20 mouse cellular contexts compared by ENCODE assay signal in the genomic region with DNA sequence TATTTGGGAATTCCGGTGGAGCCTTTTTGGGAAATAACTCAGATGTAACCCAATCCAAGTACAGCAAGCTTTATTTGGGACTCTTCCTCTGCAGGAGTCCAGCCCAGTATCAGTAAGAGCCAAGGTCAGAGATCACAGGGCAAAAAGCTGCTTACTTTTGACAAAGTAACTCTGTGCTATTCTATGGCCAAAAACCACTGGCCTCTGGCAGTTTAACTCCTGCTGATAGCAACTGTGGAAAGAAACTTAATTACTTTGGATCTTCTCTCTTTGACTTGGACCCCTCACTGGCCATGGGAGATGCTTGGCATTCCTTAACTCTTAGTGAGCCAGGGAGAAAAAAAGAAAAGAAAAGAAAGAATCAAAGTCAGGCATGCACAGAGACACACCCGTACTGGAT. TPM values are rescaled to one million over a fixed set of nuclear protein-coding genes. Genes with fewer than 3 reads are reported as not detected.
DNase-seq lines count a peak whose midpoint lies in the region; ATAC-seq and TF ChIP-seq lines count a peak whose summit lies in the region.
"Had no signal": no experiment of that assay in that cellular context is flagged by ENCODE, and none has a peak within 500 bp of the region (broad histone marks: within the 10 kb centered on the region; RNA-seq: fewer than 3 reads in every experiment).

No protein-coding gene starts in this region.

- no peak for TF ChIP-seq POLR2A in liver, adult 2 months (IDR thresholded peaks at IDR 0.05; ENCODE audit: extremely low read depth, insufficient read depth, low read length)
- TF ChIP-seq POLR2A in embryonic fibroblast, embryonic 13.5 days (IDR thresholded peaks at IDR 0.05; ENCODE audit: low read depth, low read length), result no peak

- no peak for TF ChIP-seq EP300 in liver, postnatal 0 days (IDR thresholded peaks at IDR 0.05; ENCODE audit: low read depth)

- H3K4me2 ChIP-seq in liver, postnatal 0 days (ENCODE audit: low read depth, low read length), result no peak overlapping the region
- H3K4me2 ChIP-seq: embryonic facial prominence, embryonic 15.5 days; heart, embryonic 15.5 days; limb, embryonic 12.5 days; liver, embryonic 13.5 days; midbrain, embryonic 15.5 days; stomach, embryonic 15.5 days had no signal

- H3K4me3 ChIP-seq in liver, adult 2 months (ENCODE audit: insufficient read depth, low read depth, low read length), result no peak overlapping the region
- H3K4me3 ChIP-seq in liver, postnatal 0 days (ENCODE audit: low read depth, low read length), result no peak overlapping the region
- H3K4me3 ChIP-seq in embryonic fibroblast, embryonic 13.5 days (ENCODE audit: insufficient read depth, low read length), result no peak overlapping the region
- H3K4me3 ChIP-seq: embryonic facial prominence, embryonic 15.5 days; heart, embryonic 15.5 days; hindbrain, embryonic 10.5 days; limb, embryonic 12.5 days; liver, embryonic 13.5 days; midbrain, embryonic 15.5 days; stomach, embryonic 15.5 days had no signal

- 14% methylated on average over 2 of the region's 2 CpGs for WGBS in liver, adult 2 months
- WGBS in liver, postnatal 0 days (ENCODE audit: insufficient replicate concordance), result 65% methylated on average over 2 of the region's 2 CpGs

- peak overlapping the region; percentile 81 for H3K27ac ChIP-seq in liver, adult 2 months (replicated peaks; ENCODE audit: insufficient read depth, low read depth, low read length)
- H3K27ac ChIP-seq in liver, postnatal 0 days (ENCODE audit: low read depth), result no peak overlapping the region
- peak overlapping the region; percentile 36; the same call in 1 of the 2 replicates for H3K27ac ChIP-seq in embryonic fibroblast, embryonic 13.5 days (ENCODE audit: insufficient read depth, low read length)
- H3K27ac ChIP-seq: embryonic facial prominence, embryonic 15.5 days; heart, embryonic 15.5 days; hindbrain, embryonic 10.5 days; hindbrain, postnatal 0 days; limb, embryonic 12.5 days; liver, embryonic 13.5 days; macrophage; midbrain, embryonic 15.5 days; stomach, embryonic 15.5 days had no signal

- no peak overlapping the region for H3K9ac ChIP-seq in liver, adult 2 months (ENCODE audit: low read depth, low read length)
- no peak overlapping the region for H3K9ac ChIP-seq in liver, postnatal 0 days (replicated peaks)
- H3K9ac ChIP-seq: embryonic facial prominence, embryonic 15.5 days; heart, embryonic 15.5 days; limb, embryonic 12.5 days; liver, embryonic 13.5 days; midbrain, embryonic 15.5 days; stomach, embryonic 15.5 days had no signal

- peaks cover 4% of the 10 kb centered on the region; the same call in 1 of the 2 replicates for H3K36me3 ChIP-seq in liver, adult 2 months (ENCODE audit: control insufficient read depth, insufficient read depth, low read length)
- peaks cover under 1% of the 10 kb centered on the region; the same call in 1 of the 2 replicates for H3K36me3 ChIP-seq in liver, postnatal 0 days (replicated peaks; ENCODE audit: insufficient read depth, low read length)

- H3K79me2 ChIP-seq in liver, adult 2 months (ENCODE audit: control insufficient read depth, insufficient read depth, low read length), result no peaks in the 10 kb centered on the region

- ATAC-seq in liver, postnatal 0 days, result no peak
- ATAC-seq in megakaryocyte-erythroid progenitor cell, adult 5-6 weeks (replicated peaks; ENCODE audit: low FRiP score, low TSS enrichment, poor library complexity, severe bottlenecking), result no peak
- ATAC-seq: hindbrain, postnatal 0 days; intestine, postnatal 0 days; midbrain, embryonic 15.5 days had no signal

- peak; percentile 95 for DNase-seq in heart, adult 11 months
- DNase-seq in heart, postnatal 4 days, result no peak
- DNase-seq in liver, adult 2 months (ENCODE audit: extremely low read depth, low read depth, low spot score), result peak; percentile 97
- no peak for DNase-seq in liver, postnatal 0 days
- peak; percentile 93 for DNase-seq in Muller cell, postnatal 12 days (ENCODE audit: inconsistent ontology term)
- no peak for DNase-seq in frontal cortex, adult 2 months (ENCODE audit: extremely low spot score in 1 of 2, low spot score in 1 of 2)
- DNase-seq: cerebellum, adult 9-11 months; liver, embryonic 13.5 days; right cerebral cortex, postnatal 14 days had no signal

- H3K27me3 ChIP-seq in liver, adult 2 months (ENCODE audit: control insufficient read depth, insufficient read depth, low read length), result no peaks in the 10 kb centered on the region
- no peaks in the 10 kb centered on the region for H3K27me3 ChIP-seq in liver, postnatal 0 days (ENCODE audit: insufficient read depth, low read length)
- H3K27me3 ChIP-seq: embryonic facial prominence, embryonic 15.5 days; heart, embryonic 15.5 days; limb, embryonic 12.5 days; liver, embryonic 13.5 days; midbrain, embryonic 15.5 days; stomach, embryonic 15.5 days had no signal

- no peak for TF ChIP-seq CTCF in liver, adult 2 months (IDR thresholded peaks at IDR 0.05; ENCODE audit: low read depth, low read length)
- no peak for TF ChIP-seq CTCF in liver, postnatal 0 days (IDR thresholded peaks at IDR 0.05; ENCODE audit: low read depth)
- TF ChIP-seq CTCF in embryonic fibroblast, embryonic 13.5 days (IDR thresholded peaks at IDR 0.05; ENCODE audit: borderline replicate concordance, insufficient read depth, low read length), result no peak

- H3K9me3 ChIP-seq in liver, postnatal 0 days (ENCODE audit: low read length), result no peaks in the 10 kb centered on the region
- H3K9me3 ChIP-seq: embryonic facial prominence, embryonic 15.5 days; heart, embryonic 15.5 days; limb, embryonic 12.5 days; midbrain, embryonic 15.5 days; stomach, embryonic 15.5 days had no signal

- peaks cover 14% of the 10 kb centered on the region; the same call in 1 of the 2 replicates for H3K4me1 ChIP-seq in liver, adult 2 months (ENCODE audit: control insufficient read depth, insufficient read depth, low read length)
- H3K4me1 ChIP-seq in liver, postnatal 0 days (ENCODE audit: insufficient read depth), result no peaks in the 10 kb centered on the region
- H3K4me1 ChIP-seq in embryonic fibroblast, embryonic 13.5 days (ENCODE audit: control insufficient read depth, insufficient read depth, low read length), result peaks cover 5% of the 10 kb centered on the region
- H3K4me1 ChIP-seq: embryonic facial prominence, embryonic 15.5 days; heart, embryonic 15.5 days; limb, embryonic 12.5 days; liver, embryonic 13.5 days; midbrain, embryonic 15.5 days; stomach, embryonic 15.5 days had no signal

RNA-seq across cellular contexts. Expression of a gene that starts 15.0 kb away (rescaled TPM):
- total RNA-seq in heart, postnatal 4 days (2021), result 100 to 1,000 TPM; 117 to 120 TPM
- 145 and 147 TPM in 2 replicates for total RNA-seq in liver, adult 2 months (2014; rRNA removed)
- polyA plus RNA-seq in liver, adult 2 months (2012; rRNA removed), result 41.5 and 46.8 TPM in 2 replicates
- polyA plus RNA-seq in liver, postnatal 0 days (2015; fragmentation: Nextera tagmentation; extraction: Ambion mirVana), result 13.5 TPM in 2 replicates
- polyA plus RNA-seq in embryonic fibroblast, embryonic 13.5 days (2011; ENCODE audit: insufficient read length, low read depth, missing spikeins), result 126 and 130 TPM in 2 replicates
- 107 and 115 TPM in 2 replicates for polyA plus RNA-seq in frontal cortex, adult 2 months (2012; rRNA removed)
- 82.6 and 95.9 TPM in 2 replicates for total RNA-seq in megakaryocyte-erythroid progenitor cell, adult 5-6 weeks (2014; fragmentation: Nextera tagmentation)
- total RNA-seq in megakaryocyte-erythroid progenitor cell, adult 5-6 weeks (2017), result 183 and 186 TPM in 2 replicates

RNA-seq across cellular contexts. Expression of a gene that starts 35.7 kb away (rescaled TPM):
- total RNA-seq in heart, postnatal 4 days (2021), result 10 to 100 TPM; 25.6 to 26.7 TPM
- 165 and 177 TPM in 2 replicates for total RNA-seq in liver, adult 2 months (2014; rRNA removed)
- polyA plus RNA-seq in liver, adult 2 months (2012; rRNA removed), result 45.5 and 54.5 TPM in 2 replicates
- 115 and 118 TPM in 2 replicates for polyA plus RNA-seq in liver, postnatal 0 days (2015; fragmentation: Nextera tagmentation; extraction: Ambion mirVana)
- 105 and 131 TPM in 2 replicates for polyA plus RNA-seq in embryonic fibroblast, embryonic 13.5 days (2011; ENCODE audit: insufficient read length, low read depth, missing spikeins)
- 23.6 and 23.7 TPM in 2 replicates for polyA plus RNA-seq in frontal cortex, adult 2 months (2012; rRNA removed)
- 38.0 and 40.2 TPM in 2 replicates for total RNA-seq in megakaryocyte-erythroid progenitor cell, adult 5-6 weeks (2014; fragmentation: Nextera tagmentation)
- 64.6 and 71.3 TPM in 2 replicates for total RNA-seq in megakaryocyte-erythroid progenitor cell, adult 5-6 weeks (2017)

RNA-seq across cellular contexts. Expression of a gene that starts 35.8 kb away (rescaled TPM):
- 10 to 100 TPM; 40.9 to 42.8 TPM for total RNA-seq in heart, postnatal 4 days (2021)
- total RNA-seq in liver, adult 2 months (2014; rRNA removed), result 52.5 and 66.7 TPM in 2 replicates
- polyA plus RNA-seq in liver, adult 2 months (2012; rRNA removed), result 5.4 and 5.7 TPM in 2 replicates
- 20.1 and 20.6 TPM in 2 replicates for polyA plus RNA-seq in liver, postnatal 0 days (2015; fragmentation: Nextera tagmentation; extraction: Ambion mirVana)
- polyA plus RNA-seq in embryonic fibroblast, embryonic 13.5 days (2011; ENCODE audit: insufficient read length, low read depth, missing spikeins), result 85.3 and 107 TPM in 2 replicates
- 37.0 and 39.0 TPM in 2 replicates for polyA plus RNA-seq in frontal cortex, adult 2 months (2012; rRNA removed)
- total RNA-seq in megakaryocyte-erythroid progenitor cell, adult 5-6 weeks (2014; fragmentation: Nextera tagmentation), result 123 and 132 TPM in 2 replicates
- 149 and 153 TPM in 2 replicates for total RNA-seq in megakaryocyte-erythroid progenitor cell, adult 5-6 weeks (2017)

Comparison
In these comparisons a context has a peak if more than half of its experiments do, and no peak if none do; other contexts are left out.
1. DNase-seq: peak in heart, adult 11 months (single experiment), liver, adult 2 months (single experiment) and Muller cell, postnatal 12 days (single experiment); none in heart, postnatal 4 days (single experiment), liver, postnatal 0 days (single experiment) and frontal cortex, adult 2 months (0 of 2).